Mouse (Mus musculus) neural tube, embryonic 12.5 days (tissue): Measurements from ENCODE around the gene Epo. TPM values are rescaled to one million over a fixed set of nuclear protein-coding genes. Genes with fewer than 3 reads are reported as not detected.

Source experiments
- ATAC-seq: fragments of 200-750 bp; cut with Nextera tagmentation; 2 replicates; pipeline ENCODE4 v1.8.0; 2017; ENCODE audit warnings: low read depth, mild to moderate bottlenecking, moderate TSS enrichment, moderate library complexity; ENCODE audit not compliant: low FRiP score
- H3K27ac ChIP-seq: fragments of 300-500 bp; sonication (generic); 2 replicates; pipeline ENCODE4 v1.5.1; 2016
- H3K27me3 ChIP-seq: fragments of 300-500 bp; sonication (generic); replicated peaks from 2 replicates; pipeline ENCODE4 v1.6.1; 2016; ENCODE audit warnings: mild to moderate bottlenecking
- H3K36me3 ChIP-seq: fragments of 300-500 bp; sonication (generic); 2 replicates; pipeline ENCODE4 v1.6.1; 2016; ENCODE audit warnings: mild to moderate bottlenecking
- H3K4me1 ChIP-seq: fragments of 300-500 bp; sonication (generic); 2 replicates; pipeline ENCODE4 v1.6.1; 2016
- H3K4me2 ChIP-seq: fragments of 300-500 bp; sonication (generic); replicated peaks from 2 replicates; pipeline ENCODE4 v1.6.1; 2016; ENCODE audit warnings: mild to moderate bottlenecking
- H3K4me3 ChIP-seq: fragments of 300-500 bp; sonication (generic); 2 replicates; pipeline ENCODE4 v1.5.1; 2016
- H3K9ac ChIP-seq: fragments of 300-500 bp; sonication (generic); 2 replicates; pipeline ENCODE4 v1.6.1; 2016; ENCODE audit warnings: mild to moderate bottlenecking
- H3K9me3 ChIP-seq: fragments of 300-500 bp; sonication (generic); 2 replicates; pipeline ENCODE4 v1.6.1; 2016; ENCODE audit warnings: mild to moderate bottlenecking
- WGBS: fragments of 180-500 bp; shearing (Covaris S2); methylation state at CpG from one replicate; pipeline ENCODE4 v1.1.7; 2016; 5-methylcytosine and 5-hydroxymethylcytosine counted together
- polyA plus RNA-seq: library from polyadenylated mRNA; unstranded; fragments of >200 nt; fragmentation: Nextera tagmentation; extraction: Ambion mirVana; gene quantifications from 2 replicates; pipeline ENCODE4 v1.2.1, GENCODE M21; 2016

The Epo gene
- not detected in 2 replicates for polyA plus RNA-seq

DNA sequence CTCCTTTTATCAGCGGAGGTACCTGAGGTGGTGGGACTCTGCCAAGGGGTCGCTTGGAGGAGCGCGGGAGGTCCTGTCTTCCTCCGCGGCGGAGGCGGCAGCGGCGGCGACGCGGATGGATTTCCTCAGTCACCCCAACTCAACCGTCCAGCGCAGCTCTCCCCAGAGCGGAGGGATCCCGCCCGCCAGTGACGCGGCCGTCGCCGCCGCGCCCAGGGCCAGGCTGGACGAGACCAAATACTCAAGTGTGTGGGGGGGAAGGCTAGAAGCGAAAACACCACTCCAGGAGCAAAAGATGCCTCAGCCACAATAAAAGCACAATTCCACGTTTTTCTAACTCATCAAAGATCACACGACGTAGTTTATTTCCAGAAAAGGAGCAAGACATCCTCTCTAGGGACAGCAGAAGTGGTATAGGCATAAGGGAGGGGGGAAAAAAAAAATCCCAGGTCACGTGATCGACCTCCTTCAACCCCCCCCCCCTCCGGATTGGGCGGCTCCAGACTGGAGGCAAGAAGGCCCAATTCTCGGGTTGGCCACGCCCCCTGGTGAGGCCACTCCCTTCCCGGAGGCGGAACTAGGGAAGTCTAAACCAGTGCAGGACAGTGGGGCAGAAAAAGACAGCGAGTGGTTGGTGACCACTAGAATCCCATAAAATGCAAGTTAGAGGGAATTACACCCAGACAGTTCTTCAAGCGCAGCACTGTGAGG, at the start of gene Epo, which contains the start of gene Gnb2:
Gene Epo, minus strand, starts transcription at position 126 of the 711 bp plus-strand sequence.
Gene Gnb2, minus strand, starts transcription at position 394 of the 711 bp plus-strand sequence.
- H3K36me3 ChIP-seq: peaks cover 16% of the 10 kb centered on the region
- H3K4me1 ChIP-seq: peaks cover 22% of the 10 kb centered on the region
- under 1% methylated on average over 40 of the region's 40 CpGs for WGBS
- ATAC-seq: peak; percentile 42
- H3K9ac ChIP-seq: peak within 1 kb of the TSS; percentile 91
- H3K4me2 ChIP-seq: peak within 1 kb of the TSS; percentile 91
- H3K27me3 ChIP-seq: no peaks in the 10 kb centered on the region
- H3K9me3 ChIP-seq: no peaks in the 10 kb centered on the region
- peak within 1 kb of the TSS; percentile 93 for H3K4me3 ChIP-seq
- peak within 1 kb of the TSS; percentile 95 for H3K27ac ChIP-seq

DNA sequence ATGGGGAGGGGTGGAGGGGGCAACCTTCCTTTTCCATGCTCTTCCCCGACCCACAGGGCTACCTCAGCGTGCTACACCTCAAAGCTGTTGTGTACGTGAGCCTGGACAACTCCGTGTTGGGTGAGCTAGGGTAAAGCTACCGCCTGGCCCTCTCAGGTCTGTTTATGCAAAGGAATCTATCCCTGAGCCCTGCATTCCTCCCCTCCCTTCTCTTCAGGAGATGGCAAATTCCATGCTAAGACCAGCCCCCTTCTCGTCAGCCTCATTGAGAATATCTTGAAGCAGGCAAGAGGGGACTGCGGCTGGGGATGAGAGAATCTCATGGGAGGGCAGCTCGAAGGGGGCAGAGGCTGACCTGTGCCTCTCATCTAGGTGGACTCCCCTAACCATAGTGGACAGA, 49.7 kb upstream of the Epo start:
- Histone ChIP-seq H3K27me3 (peaks cover 14% of the 10 kb centered on the region), H3K4me3 (no peak overlapping the region), H3K9me3 (no peaks in the 10 kb centered on the region), H3K9ac (no peak overlapping the region), H3K4me1 (no peaks in the 10 kb centered on the region), H3K4me2 (peak overlapping the region; percentile 60), H3K36me3 (no peaks in the 10 kb centered on the region), H3K27ac (no peak overlapping the region)
- 44% methylated on average over 8 of the region's 8 CpGs for WGBS
- no peak for ATAC-seq

DNA sequence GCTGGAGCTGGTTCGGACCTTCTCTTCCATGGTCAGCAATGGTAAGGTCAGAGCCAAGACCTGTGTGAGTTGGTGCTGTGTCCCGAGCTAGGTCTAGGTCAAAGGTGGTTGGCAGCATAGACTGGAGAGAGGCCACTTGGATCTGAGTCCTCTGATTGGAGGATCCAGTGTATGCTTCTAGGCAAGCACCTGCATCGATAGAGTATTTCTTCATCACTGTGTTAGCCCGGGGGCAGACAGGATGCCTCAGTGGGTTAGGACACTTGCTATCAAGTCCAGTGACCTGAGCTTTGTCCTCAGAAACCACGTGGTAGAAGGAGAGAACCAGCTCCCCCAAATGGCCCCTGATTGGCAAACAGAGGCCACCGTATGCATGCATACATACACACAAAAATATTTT, 47.2 kb upstream of the Epo start:
- Histone ChIP-seq H3K4me2 (no peak overlapping the region), H3K27ac (no peak overlapping the region), H3K9ac (no peak overlapping the region), H3K9me3 (no peaks in the 10 kb centered on the region), H3K27me3 (peaks cover 14% of the 10 kb centered on the region), H3K4me1 (no peaks in the 10 kb centered on the region), H3K36me3 (no peaks in the 10 kb centered on the region), H3K4me3 (no peak overlapping the region)
- WGBS: 86% methylated on average over 6 of the region's 6 CpGs
- ATAC-seq: no peak

DNA sequence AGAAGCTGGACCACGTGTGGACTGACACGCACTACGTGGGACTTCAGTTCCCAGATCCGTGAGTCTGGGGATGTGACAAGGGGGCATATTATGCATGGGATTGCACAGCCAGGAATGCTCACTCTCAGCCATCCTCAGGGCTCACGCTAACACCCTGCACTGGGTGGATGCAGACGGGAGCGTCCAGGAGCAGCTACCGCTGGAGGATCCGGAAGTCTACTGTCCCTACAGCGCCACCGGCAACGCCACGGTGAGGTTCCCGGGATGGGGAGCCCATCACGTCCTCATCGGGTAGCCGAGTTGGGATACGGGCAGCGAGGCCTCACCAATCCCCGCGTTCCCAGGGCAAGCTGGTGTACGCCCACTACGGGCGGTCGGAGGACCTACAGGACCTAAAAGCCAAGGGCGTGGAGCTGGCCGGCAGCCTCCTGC, 41.4 kb upstream of the Epo start:
- H3K4me1 ChIP-seq: no peaks in the 10 kb centered on the region
- H3K9me3 ChIP-seq: no peaks in the 10 kb centered on the region
- 0 out of 2 replicates have a peak overlapping the region, but pooled peaks have one; percentile 36 for H3K9ac ChIP-seq
- no peak overlapping the region for H3K27ac ChIP-seq
- 7% methylated on average over 27 of the region's 27 CpGs for WGBS
- H3K36me3 ChIP-seq: no peaks in the 10 kb centered on the region
- no peak overlapping the region for H3K4me3 ChIP-seq
- H3K4me2 ChIP-seq: peak overlapping the region; percentile 57
- no peak for ATAC-seq
- H3K27me3 ChIP-seq: no peaks in the 10 kb centered on the region; the same call in 1 of the 2 replicates

DNA sequence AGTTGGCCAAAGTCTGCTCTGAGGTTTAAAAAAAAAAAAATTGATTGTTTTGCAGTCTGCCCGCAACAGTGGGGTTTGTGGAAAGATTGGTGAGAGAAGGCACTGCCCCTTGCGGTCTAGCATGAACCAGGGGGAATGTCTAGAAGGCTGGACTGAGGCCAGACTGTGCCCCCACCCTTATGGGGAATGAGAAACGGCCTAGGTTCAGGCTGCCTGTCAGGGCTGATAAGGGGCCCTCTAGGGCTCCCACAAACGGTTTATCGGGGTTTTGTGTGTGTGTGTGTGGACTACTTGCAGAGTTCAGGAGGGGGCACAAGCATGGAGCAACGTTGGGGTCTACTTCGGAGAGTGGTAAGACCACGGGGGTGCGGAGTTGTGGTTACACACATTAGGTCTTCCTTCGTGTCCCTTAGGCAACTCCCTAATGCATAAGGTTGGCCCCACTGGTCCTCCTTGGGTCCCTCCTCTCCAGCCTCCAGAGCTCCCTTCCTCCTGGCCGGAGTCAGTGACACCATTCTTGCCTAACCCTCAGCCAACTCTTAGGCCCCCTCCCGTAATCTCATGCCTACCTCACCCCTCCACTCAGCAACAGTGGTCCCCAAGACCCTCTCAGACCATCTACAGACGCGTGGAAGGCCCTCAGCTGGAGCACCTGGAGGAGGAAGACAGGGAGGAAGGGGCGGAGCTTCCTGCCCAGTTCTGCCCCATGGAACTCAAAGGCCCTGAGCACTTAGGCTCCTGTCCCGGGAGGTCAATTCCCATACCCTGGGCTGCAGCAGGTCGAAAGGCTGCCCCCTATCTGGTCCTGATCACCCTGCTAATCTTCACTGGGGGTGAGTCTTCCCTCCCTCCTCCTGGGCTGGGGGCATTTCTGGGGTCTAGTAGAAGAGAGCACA, 37.9 kb upstream of the Epo start:
- no peaks in the 10 kb centered on the region for H3K4me1 ChIP-seq
- no peak overlapping the region for H3K4me2 ChIP-seq
- H3K4me3 ChIP-seq: no peak overlapping the region
- ATAC-seq: no peak
- H3K9ac ChIP-seq: no peak overlapping the region
- no peaks in the 10 kb centered on the region for H3K36me3 ChIP-seq
- WGBS: 81% methylated on average over 17 of the region's 17 CpGs
- no peaks in the 10 kb centered on the region for H3K9me3 ChIP-seq
- H3K27me3 ChIP-seq: peaks cover under 1% of the 10 kb centered on the region; the same call in 1 of the 2 replicates
- no peak overlapping the region for H3K27ac ChIP-seq

DNA sequence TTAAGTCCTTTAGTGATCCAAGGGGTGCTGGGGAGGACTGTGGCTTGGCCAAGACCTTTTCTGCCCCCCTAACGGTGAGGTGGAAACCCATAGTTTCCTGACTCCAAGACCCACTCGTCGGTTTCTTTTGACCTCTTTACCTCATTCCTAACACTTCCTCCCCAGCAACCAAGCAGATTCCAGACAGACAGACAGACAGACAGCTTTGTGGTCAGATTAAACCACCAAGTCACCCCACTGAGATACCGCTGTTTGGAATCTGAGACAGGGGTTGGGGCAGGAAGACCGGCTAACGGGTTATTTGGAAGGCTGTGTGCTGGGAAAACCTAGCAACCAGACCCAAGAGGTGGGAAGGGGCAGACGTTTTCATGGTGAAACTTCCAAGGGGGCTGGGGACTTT, 37.1 kb upstream of the Epo start:
- no peak overlapping the region for H3K4me3 ChIP-seq
- no peak overlapping the region for H3K27ac ChIP-seq
- H3K4me1 ChIP-seq: no peaks in the 10 kb centered on the region
- H3K4me2 ChIP-seq: no peak overlapping the region
- WGBS: 63% methylated on average over 7 of the region's 7 CpGs
- no peak for ATAC-seq
- no peak overlapping the region for H3K9ac ChIP-seq
- no peaks in the 10 kb centered on the region for H3K36me3 ChIP-seq
- H3K9me3 ChIP-seq: no peaks in the 10 kb centered on the region
- H3K27me3 ChIP-seq: peaks cover 3% of the 10 kb centered on the region; the same call in 1 of the 2 replicates

DNA sequence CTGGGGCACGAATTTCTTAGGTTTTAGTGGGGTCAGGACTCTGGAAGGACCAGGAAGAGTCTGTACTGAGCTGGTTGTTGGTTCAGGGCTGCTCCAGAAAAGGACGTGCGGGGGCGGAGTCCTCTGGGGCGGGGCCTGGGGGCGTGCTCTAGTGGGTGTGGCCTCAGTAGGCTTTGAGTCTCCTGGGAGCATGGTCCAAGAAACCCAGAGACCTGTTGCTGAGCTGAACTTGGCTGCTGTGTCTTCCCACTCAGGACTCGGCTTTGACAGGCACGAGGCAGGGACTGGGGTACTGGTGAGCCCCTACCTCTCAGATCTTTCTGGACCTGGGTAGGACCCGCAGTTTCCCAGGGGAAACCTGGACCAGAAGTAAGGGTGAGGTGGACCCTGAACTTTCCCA, 36.6 kb upstream of the Epo start, which contains the start of gene Tfr2:
Gene Tfr2, plus strand, starts transcription at position 176 of the 400 bp plus-strand sequence.
- Histone ChIP-seq H3K9me3 (no peaks in the 10 kb centered on the region), H3K9ac (no peak within 1 kb of the TSS), H3K4me1 (no peaks in the 10 kb centered on the region), H3K4me2 (no peak within 1 kb of the TSS), H3K27me3 (peaks cover 3% of the 10 kb centered on the region; the same call in 1 of the 2 replicates), H3K27ac (no peak within 1 kb of the TSS), H3K4me3 (no peak within 1 kb of the TSS), H3K36me3 (no peaks in the 10 kb centered on the region)
- ATAC-seq: no peak
- 30% methylated on average over 9 of the region's 9 CpGs for WGBS

DNA sequence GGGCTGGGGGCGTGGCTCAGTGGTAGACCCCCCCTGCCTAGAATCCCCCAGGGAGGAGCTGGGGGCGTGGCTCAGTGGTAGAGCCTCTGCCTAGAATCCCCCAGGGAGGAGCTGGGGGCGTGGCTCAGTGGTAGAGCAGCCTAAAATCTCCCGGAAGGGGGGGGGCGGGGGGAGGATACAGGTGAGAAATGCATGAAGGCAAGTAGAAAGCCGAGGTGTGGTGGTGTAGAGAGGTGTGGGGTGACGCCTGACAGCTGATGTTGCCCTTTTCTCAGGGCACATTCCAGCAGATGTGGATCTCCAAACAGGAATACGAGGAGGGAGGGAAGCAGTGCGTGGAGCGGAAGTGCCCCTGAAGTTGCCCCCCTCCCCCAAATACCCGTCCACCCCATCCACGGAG, 36.0 kb upstream of the Epo start:
- Histone ChIP-seq H3K9ac (no peak overlapping the region), H3K27me3 (peaks cover 3% of the 10 kb centered on the region; the same call in 1 of the 2 replicates), H3K4me2 (no peak overlapping the region), H3K9me3 (no peaks in the 10 kb centered on the region), H3K4me3 (no peak overlapping the region), H3K27ac (no peak overlapping the region), H3K4me1 (no peaks in the 10 kb centered on the region), H3K36me3 (no peaks in the 10 kb centered on the region)
- ATAC-seq: no peak
- 71% methylated on average over 12 of the region's 12 CpGs for WGBS

DNA sequence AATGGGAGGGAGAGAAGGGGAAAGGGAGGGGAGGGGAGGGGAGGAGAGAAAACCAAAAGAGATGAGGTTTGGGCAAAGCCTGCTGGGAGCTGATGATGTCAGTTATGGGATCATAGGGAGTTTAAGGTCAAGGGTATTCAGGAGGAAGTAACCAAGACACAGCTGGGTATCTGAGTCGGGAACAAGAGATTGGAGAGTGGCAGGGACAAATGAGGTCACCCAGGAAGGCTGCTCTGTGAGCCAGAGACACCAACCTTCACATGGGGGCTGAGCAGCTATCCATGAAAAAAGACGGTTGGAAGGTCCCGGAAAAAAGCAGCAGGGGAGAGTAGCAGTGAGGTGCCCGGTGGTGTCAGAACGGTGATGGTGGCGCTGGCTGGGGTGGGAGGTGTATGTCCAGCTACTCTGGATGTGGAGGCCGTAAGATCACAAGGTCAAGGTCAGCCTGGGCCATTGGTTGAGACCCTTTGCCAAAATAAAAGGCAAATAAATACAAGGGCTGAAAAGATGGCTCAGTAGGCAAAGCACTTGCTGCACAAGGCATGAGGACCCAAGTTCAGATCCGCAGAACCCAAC, 35.3 kb upstream of the Epo start:
- H3K4me3 ChIP-seq: no peak overlapping the region
- H3K4me2 ChIP-seq: no peak overlapping the region
- H3K9ac ChIP-seq: no peak overlapping the region
- WGBS: 83% methylated on average over 8 of the region's 8 CpGs
- H3K27ac ChIP-seq: no peak overlapping the region
- ATAC-seq: no peak
- no peaks in the 10 kb centered on the region for H3K9me3 ChIP-seq
- no peaks in the 10 kb centered on the region for H3K36me3 ChIP-seq
- 0 out of 2 replicates have a peak, but pooled peaks cover 3% of the 10 kb centered on the region for H3K27me3 ChIP-seq
- no peaks in the 10 kb centered on the region for H3K4me1 ChIP-seq

DNA sequence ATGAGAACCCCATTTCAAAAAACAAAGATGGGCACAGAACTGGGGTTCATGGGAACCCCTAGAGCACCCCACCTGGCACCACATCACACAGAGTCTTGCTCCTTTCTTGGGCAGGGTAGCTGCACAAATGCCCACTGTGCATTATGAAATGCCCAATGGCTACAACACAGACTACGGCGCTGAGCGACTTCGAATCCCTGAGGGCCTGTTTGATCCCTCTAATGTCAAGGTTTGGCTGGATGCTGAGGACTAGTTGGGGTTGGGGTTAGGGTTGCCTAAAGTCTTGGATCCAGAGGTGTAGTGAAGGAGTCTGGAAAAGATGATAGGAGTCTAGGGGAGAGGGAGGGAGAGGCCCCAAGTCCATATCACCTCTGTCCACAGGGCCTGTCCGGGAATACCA, 33.4 kb upstream of the Epo start:
- ATAC-seq: no peak
- WGBS: 95% methylated on average over 5 of the region's 5 CpGs
- Histone ChIP-seq H3K9me3 (no peaks in the 10 kb centered on the region), H3K27ac (no peak overlapping the region), H3K36me3 (no peaks in the 10 kb centered on the region), H3K4me3 (no peak overlapping the region), H3K4me1 (no peaks in the 10 kb centered on the region), H3K4me2 (no peak overlapping the region), H3K9ac (no peak overlapping the region), H3K27me3 (0 out of 2 replicates have a peak, but pooled peaks cover 3% of the 10 kb centered on the region)

DNA sequence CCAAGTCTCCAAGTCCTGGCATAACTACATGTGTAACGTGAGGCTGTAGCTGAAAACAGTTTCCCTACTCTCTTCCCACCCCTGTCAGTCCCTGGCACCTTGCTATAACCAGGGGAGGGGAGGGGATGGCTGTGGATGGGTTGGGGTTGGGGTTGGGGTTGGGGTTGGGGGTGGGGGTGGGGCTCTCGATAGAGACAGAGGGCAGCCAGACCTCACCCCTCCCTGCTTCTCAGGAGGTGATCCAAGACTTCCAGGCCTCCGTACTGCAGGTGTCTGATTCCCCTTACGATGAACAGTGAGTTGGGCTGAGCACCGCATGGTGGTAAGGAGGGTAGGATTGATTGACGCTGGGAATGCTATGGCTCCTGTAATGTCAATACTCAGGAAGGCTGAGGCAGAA, 32.7 kb upstream of the Epo start:
- H3K4me1 ChIP-seq: no peaks in the 10 kb centered on the region
- H3K9me3 ChIP-seq: no peaks in the 10 kb centered on the region
- no peak overlapping the region for H3K4me3 ChIP-seq
- 69% methylated on average over 6 of the region's 6 CpGs for WGBS
- H3K4me2 ChIP-seq: no peak overlapping the region
- no peak for ATAC-seq
- H3K36me3 ChIP-seq: no peaks in the 10 kb centered on the region
- 0 out of 2 replicates have a peak, but pooled peaks cover 3% of the 10 kb centered on the region for H3K27me3 ChIP-seq
- H3K9ac ChIP-seq: no peak overlapping the region
- no peak overlapping the region for H3K27ac ChIP-seq

DNA sequence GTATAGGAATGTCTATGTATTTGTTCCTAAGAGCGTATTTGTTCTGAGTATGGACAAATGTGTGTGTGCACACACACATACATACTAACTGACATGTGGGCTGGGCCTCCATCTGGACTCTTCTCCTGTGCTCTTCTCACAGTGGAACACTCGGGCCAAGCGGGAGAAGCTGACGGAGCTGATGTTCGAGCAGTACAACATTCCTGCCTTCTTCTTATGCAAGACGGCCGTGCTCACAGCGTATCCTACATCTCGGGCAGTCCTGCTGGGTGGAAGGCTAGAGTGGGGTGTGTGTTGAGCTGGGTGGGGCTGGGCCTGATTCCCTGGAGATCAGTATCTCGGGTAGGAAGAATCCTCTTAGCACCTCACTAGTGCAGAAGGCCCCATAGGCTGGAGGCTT, 29.9 kb upstream of the Epo start:
- H3K4me1 ChIP-seq: no peaks in the 10 kb centered on the region
- H3K27me3 ChIP-seq: 0 out of 2 replicates have a peak, but pooled peaks cover 3% of the 10 kb centered on the region
- H3K9me3 ChIP-seq: no peaks in the 10 kb centered on the region
- H3K4me3 ChIP-seq: no peak overlapping the region
- H3K27ac ChIP-seq: no peak overlapping the region
- no peak overlapping the region for H3K9ac ChIP-seq
- H3K4me2 ChIP-seq: no peak overlapping the region
- 75% methylated on average over 10 of the region's 10 CpGs for WGBS
- no peaks in the 10 kb centered on the region for H3K36me3 ChIP-seq
- ATAC-seq: no peak
